18 mouse cellular contexts compared by ENCODE assay signal in the genomic region with DNA sequence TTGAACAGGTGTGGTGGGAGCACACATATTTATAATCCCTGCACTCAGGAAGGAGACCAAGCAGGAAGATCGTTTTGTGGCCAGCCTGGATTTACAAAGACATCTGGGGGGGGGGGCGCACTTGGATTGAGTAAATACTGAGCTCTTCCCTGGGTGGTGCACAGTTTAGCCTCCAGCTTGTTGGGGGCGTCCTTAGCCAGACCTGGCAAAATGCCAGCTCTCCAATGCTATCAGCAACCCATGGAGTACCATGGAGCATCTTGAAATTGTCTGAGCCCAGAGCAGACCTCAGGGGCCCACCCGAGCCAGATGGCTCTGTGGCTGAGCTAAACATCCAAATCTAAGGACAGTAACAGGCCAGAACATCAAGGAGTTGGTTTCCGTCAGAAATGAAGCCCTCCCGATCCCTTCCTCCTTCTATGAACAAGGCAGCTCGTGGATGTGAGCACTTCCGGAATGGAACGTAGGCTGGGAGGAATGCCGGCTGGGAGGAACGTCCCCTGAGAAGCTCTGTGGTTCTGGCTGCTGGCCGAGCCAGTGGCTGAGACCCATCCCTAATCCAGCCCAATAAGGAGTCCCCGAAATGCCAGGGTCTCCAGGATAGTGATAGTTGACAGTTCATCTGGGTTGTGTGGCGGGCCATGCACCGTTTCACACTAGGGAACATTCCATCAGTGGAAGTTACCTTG.
A peak's percentile ranks its signal among the peaks of the same experiment; 100 is the strongest.
DNase-seq lines count a peak whose midpoint lies in the region; TF ChIP-seq lines count a peak whose summit lies in the region.
"Had no signal": no experiment of that assay in that cellular context is flagged by ENCODE, and none has a peak within 500 bp of the region (broad histone marks: within the 10 kb centered on the region; RNA-seq: fewer than 3 reads in every experiment).

No protein-coding gene starts in this region.

- no peaks in the 10 kb centered on the region for H3K9me3 ChIP-seq in heart, embryonic 10.5 days
- H3K9me3 ChIP-seq: forebrain, embryonic 10.5 days; hindbrain, embryonic 13.5 days; megakaryocyte, embryonic 14.5 days; midbrain, embryonic 13.5 days had no signal

- H3K4me3 ChIP-seq in heart, embryonic 10.5 days, result no peak overlapping the region
- H3K4me3 ChIP-seq in lung, adult 2 months (replicated peaks; ENCODE audit: extremely low read depth, low read depth, low read length), result no peak overlapping the region
- H3K4me3 ChIP-seq: forebrain, embryonic 10.5 days; hindbrain, embryonic 13.5 days; megakaryocyte, embryonic 14.5 days; midbrain, embryonic 13.5 days had no signal

- TF ChIP-seq POLR2A in lung, adult 2 months (IDR thresholded peaks at IDR 0.05; ENCODE audit: borderline replicate concordance, extremely low read depth, low read depth, low read length), result no peak

- no peaks in the 10 kb centered on the region for H3K36me3 ChIP-seq in heart, embryonic 10.5 days
- H3K36me3 ChIP-seq: forebrain, embryonic 10.5 days; hindbrain, embryonic 13.5 days; midbrain, embryonic 13.5 days had no signal

- H3K27ac ChIP-seq in heart, embryonic 10.5 days, result no peak overlapping the region
- H3K27ac ChIP-seq: forebrain, embryonic 10.5 days; hindbrain, embryonic 13.5 days; midbrain, embryonic 13.5 days had no signal

- H3K4me1 ChIP-seq in heart, embryonic 10.5 days, result peaks cover 4% of the 10 kb centered on the region; the same call in 1 of the 2 replicates
- no peaks in the 10 kb centered on the region for H3K4me1 ChIP-seq in lung, adult 2 months (ENCODE audit: control insufficient read depth, insufficient read depth, low read length)
- H3K4me1 ChIP-seq: hindbrain, embryonic 13.5 days; megakaryocyte, embryonic 14.5 days; midbrain, embryonic 13.5 days had no signal

- no peak for TF ChIP-seq CTCF in lung, adult 2 months (IDR thresholded peaks at IDR 0.05; ENCODE audit: insufficient read depth, low read length)

- WGBS in heart, embryonic 10.5 days, result 77% methylated on average over 15 of the region's 15 CpGs
- 62% methylated on average over 15 of the region's 15 CpGs for WGBS in lung, adult 2 months

- DNase-seq in cerebellum, postnatal 10 days, result peak; percentile 56 to 66
- no peak for DNase-seq in cerebellum, adult 9-10 months
- DNase-seq in heart, embryonic 10.5 days (ENCODE audit: low spot score), result peak; percentile 56
- DNase-seq in heart, adult 8-10 months (ENCODE audit: low spot score), result no peak
- DNase-seq in lung, postnatal 10 days, result peak; percentile 21
- no peak for DNase-seq in lung, adult 2 months
- peak; percentile 36 to 53 for DNase-seq in heart, postnatal 10 days
- no peak for DNase-seq in frontal cortex, postnatal 14 days (ENCODE audit: low spot score in 2 of 2)
- DNase-seq: adrenal gland, adult 8-10 months; cerebellum, adult 18-20 months; kidney, adult 2 months; kidney, postnatal 14 days; lung, adult 18-20 months; thymus, postnatal 14 days had no signal

- intact Hi-C loops in heart, postnatal 10 days (cut with DNase I), result no loop called here

- H3K27me3 ChIP-seq in heart, embryonic 10.5 days (ENCODE audit: insufficient read depth, poor library complexity, severe bottlenecking), result no peaks in the 10 kb centered on the region
- H3K27me3 ChIP-seq: hindbrain, embryonic 13.5 days; midbrain, embryonic 13.5 days had no signal

Comparison
In these comparisons a context has a peak if more than half of its experiments do, and no peak if none do; other contexts are left out.
1. DNase-seq: peak in cerebellum, postnatal 10 days (2 of 2), heart, embryonic 10.5 days (single experiment), lung, postnatal 10 days (single experiment) and heart, postnatal 10 days (2 of 2); none in cerebellum, adult 9-10 months (single experiment), heart, adult 8-10 months (single experiment), lung, adult 2 months (single experiment) and frontal cortex, postnatal 14 days (0 of 2).